In genomic region chr2:18672133-18672765, GRCm38 (mm10) we compare ENCODE assay signal across 8 mouse cellular contexts. TPM values are rescaled to one million over a fixed set of nuclear protein-coding genes. Genes with fewer than 3 reads are reported as not detected.
A peak's percentile ranks its signal among the peaks of the same experiment; 100 is the strongest.
DNase-seq lines count a peak whose midpoint lies in the region; ATAC-seq and TF ChIP-seq lines count a peak whose summit lies in the region.

TSS of gene Commd3 (plus strand) at chr2:18672384.

- DNase-seq in cerebellum, adult 11-12 months, result peak; percentile 97
- DNase-seq in heart, postnatal 25 days (ENCODE audit: low spot score), result peak; percentile 91
- DNase-seq in layer of hippocampus, adult 2 months (ENCODE audit: low spot score in 2 of 2), result peak; percentile 89 to 97
- peak; percentile 96 for DNase-seq in lung, embryonic 14.5 days
- peak; percentile 90 for DNase-seq in testis, postnatal 14 days (ENCODE audit: low spot score)

- peaks cover 16% of the 10 kb centered on the region for H3K27me3 ChIP-seq in ES-Bruce4 (ENCODE audit: control insufficient read depth, insufficient read depth, low read length, poor library complexity, severe bottlenecking)
- H3K27me3 ChIP-seq in forebrain, embryonic 16.5 days (replicated peaks; ENCODE audit: control insufficient read depth, insufficient read depth, low read length), result peaks cover 2% of the 10 kb centered on the region; the same call in 1 of the 2 replicates
- no peaks in the 10 kb centered on the region for H3K27me3 ChIP-seq in lung, embryonic 14.5 days (ENCODE audit: insufficient read depth, low read length)

- TF ChIP-seq CTCF in ES-Bruce4 (IDR thresholded peaks at IDR 0.05; ENCODE audit: low read depth, low read length), result no peak
- no peak for TF ChIP-seq CTCF in layer of hippocampus, adult 2 months (conservative IDR thresholded peaks at IDR 0.05)
- TF ChIP-seq CTCF in lung, embryonic 14.5 days (IDR thresholded peaks at IDR 0.05; ENCODE audit: low read depth), result no peak

- H3K4me3 ChIP-seq in ES-Bruce4 (ENCODE audit: low read depth, low read length), result peak within 1 kb of the TSS; percentile 83
- peak within 1 kb of the TSS; percentile 79 for H3K4me3 ChIP-seq in forebrain, embryonic 16.5 days (replicated peaks; ENCODE audit: low read length)
- H3K4me3 ChIP-seq in layer of hippocampus, adult 2 months, result peak within 1 kb of the TSS; percentile 96
- peak within 1 kb of the TSS; percentile 92 for H3K4me3 ChIP-seq in lung, embryonic 14.5 days (ENCODE audit: low read depth, low read length)

- no peaks in the 10 kb centered on the region for H3K4me1 ChIP-seq in ES-Bruce4 (ENCODE audit: control insufficient read depth, insufficient read depth, low read length)
- H3K4me1 ChIP-seq in forebrain, embryonic 16.5 days (replicated peaks; ENCODE audit: control insufficient read depth, insufficient read depth, low read length), result peaks cover 14% of the 10 kb centered on the region
- H3K4me1 ChIP-seq in lung, embryonic 14.5 days (ENCODE audit: insufficient read depth), result no peaks in the 10 kb centered on the region

- H3K36me3 ChIP-seq in ES-Bruce4 (ENCODE audit: control insufficient read depth, insufficient read depth, low read length, poor library complexity, severe bottlenecking), result no peaks in the 10 kb centered on the region
- no peaks in the 10 kb centered on the region for H3K36me3 ChIP-seq in forebrain, embryonic 16.5 days (ENCODE audit: control insufficient read depth, insufficient read depth)
- 0 out of 2 replicates have a peak, but pooled peaks cover 3% of the 10 kb centered on the region for H3K36me3 ChIP-seq in lung, embryonic 14.5 days (ENCODE audit: insufficient read depth)

- peak within 1 kb of the TSS; percentile 67 for H3K4me2 ChIP-seq in forebrain, embryonic 16.5 days (ENCODE audit: low read length)
- H3K4me2 ChIP-seq in lung, embryonic 14.5 days, result peak within 1 kb of the TSS; percentile 68

- no peaks in the 10 kb centered on the region for H3K9me3 ChIP-seq in ES-Bruce4 (replicated peaks; ENCODE audit: control insufficient read depth, insufficient read depth, low read length, poor library complexity, severe bottlenecking)
- no peaks in the 10 kb centered on the region for H3K9me3 ChIP-seq in forebrain, embryonic 16.5 days (ENCODE audit: control insufficient read depth, low read length)
- no peaks in the 10 kb centered on the region for H3K9me3 ChIP-seq in lung, embryonic 14.5 days (ENCODE audit: low read depth, low read length)

- TF ChIP-seq POLR2A in ES-Bruce4 (IDR thresholded peaks at IDR 0.05; ENCODE audit: insufficient read depth, low read length), result no peak

- intact Hi-C loops in heart, postnatal 25 days (cut with DNase I), result loop anchor here (5.0 kb wide), 3 partner anchors 65 to 640 kb away; no protein-coding TSS in a partner anchor

- H3K9ac ChIP-seq in ES-Bruce4 (ENCODE audit: low read depth, poor library complexity, severe bottlenecking), result peak within 1 kb of the TSS; percentile 82
- peak within 1 kb of the TSS; percentile 99 for H3K9ac ChIP-seq in forebrain, embryonic 16.5 days (replicated peaks; ENCODE audit: low read depth, low read length)
- peak within 1 kb of the TSS; percentile 98 for H3K9ac ChIP-seq in lung, embryonic 14.5 days

- ATAC-seq in forebrain, embryonic 16.5 days, result peak; percentile 86
- ATAC-seq in lung, embryonic 14.5 days (ENCODE audit: insufficient read depth), result peak; percentile 90
- ATAC-seq in neutrophil, adult 5-6 weeks (ENCODE audit: extremely low read depth, insufficient number of reproducible peaks, low FRiP score, poor library complexity, severe bottlenecking), result peak; percentile 85

- WGBS in forebrain, embryonic 16.5 days, result under 1% methylated on average over 85 of the region's 91 CpGs
- WGBS in lung, embryonic 14.5 days, result under 1% methylated on average over 87 of the region's 91 CpGs

- 0 out of 2 replicates have a peak, but pooled peaks have one; percentile 10 for TF ChIP-seq EP300 in ES-Bruce4 (IDR thresholded peaks at IDR 0.05; ENCODE audit: insufficient read depth, low read depth, low read length)

- no peak within 1 kb of the TSS for H3K27ac ChIP-seq in ES-Bruce4 (ENCODE audit: insufficient read depth, low read length)
- H3K27ac ChIP-seq in forebrain, embryonic 16.5 days (ENCODE audit: low read length), result peak within 1 kb of the TSS; percentile 99
- peak within 1 kb of the TSS; percentile 98 for H3K27ac ChIP-seq in layer of hippocampus, adult 2 months
- H3K27ac ChIP-seq in lung, embryonic 14.5 days (ENCODE audit: low read depth), result peak within 1 kb of the TSS; percentile 98

RNA-seq across cellular contexts. Expression of gene Commd3, which starts in this region (rescaled TPM):
- polyA plus RNA-seq in ES-Bruce4 (2011; ENCODE audit: insufficient read depth, insufficient read length, low read depth, missing spikeins), result 56.7 and 61.8 TPM in 2 replicates
- 291 TPM in 2 replicates for polyA plus RNA-seq in forebrain, embryonic 16.5 days (2015; fragmentation: Nextera tagmentation; extraction: Ambion mirVana)
- 100 to 1,000 TPM; 100 to 105 TPM for total RNA-seq in heart, postnatal 25 days (2021)
- 100 to 1,000 TPM; 106 TPM for total RNA-seq in layer of hippocampus, adult 2 months (2021)
- 194 and 200 TPM in 2 replicates for polyA plus RNA-seq in lung, embryonic 14.5 days (2014; fragmentation: Nextera tagmentation; extraction: Ambion mirVana)
- total RNA-seq in neutrophil, adult 5-6 weeks (2017), result 130 and 143 TPM in 2 replicates
